Mouse (Mus musculus) thymus, adult 2 months (tissue): Measurements from ENCODE around the gene Ang5.
"Not testable (repeated sequence)": the region's sequence is repeated elsewhere in the genome, so short reads cannot be mapped to it uniquely, and the experiment has no call there.

Experiments
- CTCF ChIP-seq: fragments of 200-500 bp; IDR thresholded peaks from 2 replicates; pipeline ENCODE4 v1.5.1; 2012; ENCODE audit warnings: mild to moderate bottlenecking, control low read depth, low read length, moderate library complexity, borderline replicate concordance; ENCODE audit not compliant: control insufficient read depth, poor library complexity, insufficient read depth; ENCODE audit errors: extremely low read depth
- POLR2A ChIP-seq: fragments of 200-500 bp; IDR thresholded peaks from 2 replicates; pipeline ENCODE4 v1.6.1; 2012; ENCODE audit warnings: mild to moderate bottlenecking, low read length, control low read depth, moderate library complexity; ENCODE audit not compliant: control insufficient read depth, poor library complexity, insufficient read depth; ENCODE audit errors: extremely low read depth

- TF ChIP-seq POLR2A, CTCF: not testable (repeated sequence)
Observed at GRCm38 (mm10) chr14:43953382-43953781, 3.5 kb upstream of the Ang5 start.
